Mouse (Mus musculus) bone marrow macrophage, adult 2 months (primary cell): Measurements from ENCODE around the gene Slc5a1.

Source experiments
- CTCF ChIP-seq: IDR thresholded peaks from 2 replicates; pipeline ENCODE4 v1.5.1; 2012; ENCODE audit warnings: low read depth, mild to moderate bottlenecking, low read length, moderate library complexity
- POLR2A ChIP-seq: IDR thresholded peaks from 2 replicates; pipeline ENCODE4 v1.6.1; 2012; ENCODE audit warnings: mild to moderate bottlenecking, low read depth, low read length, borderline replicate concordance

DNA sequence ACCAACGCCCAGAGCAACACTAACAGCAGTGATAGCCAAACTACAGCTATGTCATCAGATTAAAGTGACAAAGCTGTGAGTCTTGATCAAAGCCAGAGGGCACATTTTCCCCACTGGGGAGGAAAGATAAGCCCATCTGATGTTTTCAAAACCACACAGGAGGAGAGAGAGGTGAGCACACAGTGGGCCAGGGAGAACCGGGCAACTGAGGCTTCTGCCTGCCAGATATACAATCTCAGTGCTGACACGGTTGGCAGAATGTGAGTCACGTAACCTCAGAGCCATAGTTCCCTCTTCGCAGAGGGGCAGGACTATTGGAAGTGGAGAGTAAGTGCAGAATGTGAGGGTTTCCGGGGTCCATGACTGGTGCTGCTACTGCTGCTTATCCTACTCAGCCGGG, 89.5 kb downstream of the Slc5a1 start:
- TF ChIP-seq CTCF: no peak
- no peak for TF ChIP-seq POLR2A
